Mouse (Mus musculus): ENCODE measurements around the gene Dnajc21.

The Dnajc21 gene

GRCm38 (mm10) chr15:10426545-10427266 is 43.6 kb downstream of the Dnajc21 start:
- DNase-seq = peak; percentile 30

DNA sequence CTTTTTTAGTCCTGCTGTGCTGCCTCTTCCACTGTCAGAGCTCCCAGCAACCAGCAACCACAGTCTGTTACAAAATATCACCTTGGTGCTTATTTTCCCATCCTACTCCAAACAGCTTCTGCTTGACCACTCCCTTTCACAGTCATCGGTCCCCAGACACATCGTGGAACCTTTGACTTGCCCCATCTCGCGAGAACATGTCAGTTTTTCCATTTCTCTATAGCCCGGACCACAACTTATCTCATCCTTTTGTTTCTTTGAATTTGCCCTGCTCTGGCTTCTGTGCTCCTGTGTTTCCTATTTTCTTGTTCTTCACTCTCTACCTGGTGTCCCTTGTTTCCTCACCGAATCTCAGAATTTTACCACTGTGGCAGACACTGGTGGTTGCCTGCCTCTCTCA is 44.2 kb downstream of the Dnajc21 start:
- no peak for DNase-seq

- DNase-seq = no peak
Measured at GRCm38 (mm10) chr15:10421785-10422144, 48.6 kb downstream of the Dnajc21 start.

- DNase-seq = no peak
Measured at GRCm38 (mm10) chr15:10421138-10421784, 49.1 kb downstream of the Dnajc21 start.

DNA sequence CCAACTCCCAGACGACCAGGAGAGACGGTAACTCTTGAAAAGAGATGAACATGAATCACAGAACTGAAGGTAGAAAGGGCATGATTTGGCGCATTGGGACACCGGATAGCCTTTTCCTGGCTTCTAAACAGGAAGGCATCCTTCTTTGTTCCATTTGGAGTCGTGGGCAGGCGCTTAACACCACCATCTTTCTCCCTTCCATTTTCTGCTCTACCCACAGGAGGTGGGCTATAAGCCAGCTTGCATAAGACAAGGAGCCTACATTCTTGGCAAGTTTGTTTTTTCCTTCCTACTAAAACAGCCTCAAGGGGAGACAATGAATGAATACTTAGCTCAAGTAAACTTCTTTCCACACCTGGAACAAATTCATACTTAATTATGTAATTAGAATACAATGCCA is 56.7 kb downstream of the Dnajc21 start:
- no peak for DNase-seq

DNA sequence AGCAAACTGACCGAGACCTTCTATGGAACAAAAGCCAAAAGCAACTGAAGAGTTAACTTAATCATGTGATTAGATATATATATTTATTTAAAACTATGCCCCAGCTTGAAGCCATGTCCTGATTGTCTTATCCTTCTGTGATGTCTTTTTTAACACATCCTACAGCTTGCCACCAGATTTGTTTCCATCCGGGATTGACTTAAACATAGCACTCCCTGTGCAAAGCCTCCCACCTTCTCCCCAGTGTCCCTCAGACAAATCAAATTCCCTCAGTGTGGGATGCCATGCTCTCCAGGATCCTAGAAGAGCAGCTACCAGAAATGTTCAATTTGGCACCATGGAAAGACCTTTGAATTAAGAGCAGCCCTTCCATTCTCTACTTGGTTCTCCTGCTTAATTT is 59.4 kb downstream of the Dnajc21 start:
- no peak for DNase-seq

- no peak for DNase-seq
Measured at GRCm38 (mm10) chr15:10409842-10410241, 60.5 kb downstream of the Dnajc21 start.

DNA sequence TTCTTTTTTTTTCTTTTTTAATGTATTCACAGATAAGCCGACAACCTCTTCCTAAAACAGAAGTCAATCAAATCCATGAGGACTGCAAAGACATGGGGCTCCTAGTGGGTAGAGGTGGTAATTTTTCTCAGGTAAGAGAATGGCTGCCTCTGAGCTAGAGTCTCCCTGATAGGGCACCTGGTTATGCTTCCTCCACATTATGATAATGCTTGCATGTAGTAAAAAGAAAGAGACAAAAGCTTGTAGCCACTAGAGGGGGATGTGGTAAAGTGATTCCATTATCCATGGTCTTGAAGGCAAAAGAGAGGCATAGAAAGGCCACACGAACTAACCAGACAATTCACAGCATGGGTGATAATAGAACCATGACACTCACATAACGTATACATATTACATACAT is 69.9 kb downstream of the Dnajc21 start:
- no peak for DNase-seq

- no peak for DNase-seq
Measured at GRCm38 (mm10) chr15:10399795-10400194, 70.5 kb downstream of the Dnajc21 start.
